Mouse (Mus musculus) embryonic facial prominence, embryonic 14.5 days (tissue): ENCODE data around the gene Trp73. TPM values are rescaled to one million over a fixed set of nuclear protein-coding genes. Genes with fewer than 3 reads are reported as not detected.

ENCODE experiments used
- ATAC-seq: fragments of 200-750 bp; cut with Nextera tagmentation; 2 replicates; pipeline ENCODE4 v1.8.0; 2017; ENCODE audit warnings: low read depth, moderate number of reproducible peaks, moderate TSS enrichment
- DNase-seq: peaks from one replicate; pipeline ENCODE4 v3.0.0-alpha.2; 2015; ENCODE audit warnings: low spot score
- H3K27ac ChIP-seq: fragments of 300-500 bp; sonication (generic); replicated peaks from 2 replicates; pipeline ENCODE4 v1.5.1; 2014; ENCODE audit warnings: low read depth, mild to moderate bottlenecking, low read length, moderate library complexity
- H3K27me3 ChIP-seq: fragments of 300-500 bp; sonication (generic); replicated peaks from 2 replicates; pipeline ENCODE4 v1.6.1; 2014; ENCODE audit warnings: low read length; ENCODE audit not compliant: control insufficient read depth, insufficient read depth
- H3K36me3 ChIP-seq: fragments of 300-500 bp; sonication (generic); 2 replicates; pipeline ENCODE4 v1.6.1; 2014; ENCODE audit warnings: low read length, mixed read lengths; ENCODE audit not compliant: control insufficient read depth, insufficient read depth
- H3K4me1 ChIP-seq: fragments of 300-500 bp; sonication (generic); 2 replicates; pipeline ENCODE4 v1.6.1; 2014; ENCODE audit warnings: antibody characterized with exemption, low read length; ENCODE audit not compliant: control insufficient read depth, insufficient read depth
- H3K4me2 ChIP-seq: fragments of 300-500 bp; sonication (generic); 2 replicates; pipeline ENCODE4 v1.6.1; 2014; ENCODE audit warnings: low read depth, mild to moderate bottlenecking, low read length, moderate library complexity, mixed read lengths
- H3K4me3 ChIP-seq: fragments of 300-500 bp; sonication (generic); 2 replicates; pipeline ENCODE4 v1.5.1; 2014; ENCODE audit warnings: low read depth, mild to moderate bottlenecking, low read length
- H3K9ac ChIP-seq: fragments of 300-500 bp; sonication (generic); 2 replicates; pipeline ENCODE4 v1.6.1; 2014; ENCODE audit warnings: low read depth, mild to moderate bottlenecking, low read length, moderate library complexity, mixed read lengths
- H3K9me3 ChIP-seq: fragments of 300-500 bp; sonication (generic); 2 replicates; pipeline ENCODE4 v1.6.1; 2016; ENCODE audit warnings: low read length; ENCODE audit not compliant: control insufficient read depth
- WGBS: fragments of 180-500 bp; shearing (Covaris S2); extraction: QIAGEN DNeasy Blood & Tissue Kit; methylation state at CpG from one replicate; pipeline ENCODE4 v1.1.7; 2014; 5-methylcytosine and 5-hydroxymethylcytosine counted together
- polyA plus RNA-seq: library from polyadenylated mRNA; unstranded; fragments of >200 nt; fragmentation: Nextera tagmentation; extraction: Ambion mirVana; gene quantifications from 2 replicates; pipeline ENCODE4 v1.2.1, GENCODE M21; 2014

Gene Trp73
- polyA plus RNA-seq, 1 experiment from 2014 or later, result 3.5 TPM

DNA sequence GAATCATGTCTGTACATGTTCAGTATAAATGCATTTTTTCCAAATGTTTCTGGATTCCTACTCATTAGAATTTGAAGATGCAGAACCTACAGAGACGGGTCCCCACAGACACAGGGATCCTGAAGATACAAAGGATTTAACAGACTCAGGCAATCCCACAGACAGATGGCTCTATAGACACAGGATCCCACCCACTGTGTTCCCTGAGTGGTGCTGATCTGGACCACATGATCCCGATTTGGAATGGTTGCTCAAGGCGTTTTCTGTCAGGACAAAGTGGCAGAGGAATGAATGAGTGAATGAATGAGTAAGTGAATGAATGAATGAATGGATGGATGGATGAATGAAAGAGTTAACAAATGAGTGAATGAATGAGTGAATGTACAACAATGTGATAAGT is 54.2 kb downstream of the Trp73 start:
- ATAC-seq (no peak), DNase-seq (no peak)
- Histone ChIP-seq H3K27me3 (peaks cover 20% of the 10 kb centered on the region), H3K4me3 (no peak overlapping the region), H3K27ac (no peak overlapping the region), H3K9ac (no peak overlapping the region), H3K36me3 (no peaks in the 10 kb centered on the region), H3K9me3 (no peaks in the 10 kb centered on the region), H3K4me2 (no peak overlapping the region), H3K4me1 (0 out of 2 replicates have a peak, but pooled peaks cover 4% of the 10 kb centered on the region)
- 50% methylated on average over 3 of the region's 3 CpGs for WGBS

DNA sequence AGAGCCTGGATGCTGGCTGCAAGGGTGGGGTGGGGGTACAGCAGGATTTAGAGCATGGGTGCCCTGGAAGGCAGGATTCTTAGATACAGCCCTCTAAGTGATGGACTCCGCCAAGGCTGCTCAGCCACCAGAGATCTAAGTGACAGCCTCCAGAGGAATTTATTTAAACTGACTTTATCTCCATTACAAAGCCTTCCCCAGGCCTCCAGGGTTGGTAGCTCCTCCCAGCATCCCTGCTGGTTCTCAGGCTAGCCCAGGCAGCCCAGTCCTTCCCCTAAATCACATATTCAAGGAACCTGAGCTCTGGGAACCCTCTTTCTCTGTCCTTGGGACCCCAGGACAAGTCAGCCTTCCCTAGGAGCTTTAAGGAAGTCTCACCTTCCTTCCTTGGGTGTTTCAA is 58.0 kb downstream of the Trp73 start:
- 13% methylated on average over 1 of the region's 1 CpGs for WGBS
- DNase-seq (no peak), ATAC-seq (no peak)
- peaks cover 33% of the 10 kb centered on the region for H3K27me3 ChIP-seq
- H3K36me3 ChIP-seq, result no peaks in the 10 kb centered on the region
- H3K4me3 ChIP-seq, result peak overlapping the region; percentile 33; the same call in 1 of the 2 replicates
- 0 out of 2 replicates have a peak, but pooled peaks cover 4% of the 10 kb centered on the region for H3K4me1 ChIP-seq
- H3K4me2 ChIP-seq, result peak overlapping the region; percentile 43; the same call in 1 of the 2 replicates
- H3K9ac ChIP-seq, result no peak overlapping the region
- no peak overlapping the region; the same call in 1 of the 2 replicates for H3K27ac ChIP-seq
- H3K9me3 ChIP-seq, result no peaks in the 10 kb centered on the region

DNA sequence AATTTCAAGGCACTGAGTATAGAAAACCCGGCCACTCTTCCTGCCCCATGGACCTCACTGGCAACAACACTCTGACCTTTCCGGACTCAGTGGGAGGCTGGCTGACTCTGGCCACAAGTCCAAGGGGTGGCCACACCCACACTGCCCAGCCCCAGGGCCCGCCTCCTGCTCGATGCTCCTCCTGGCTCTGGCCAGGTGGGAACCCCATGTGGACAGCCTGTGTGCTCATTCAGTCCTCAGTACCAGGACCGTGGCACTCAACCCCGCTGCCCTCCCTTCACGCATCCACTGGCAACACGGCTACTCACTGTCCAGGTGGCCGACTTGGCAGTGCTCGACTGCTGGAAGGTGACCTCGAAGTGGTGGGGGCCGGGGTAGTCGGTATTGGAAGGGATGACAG is 59.0 kb downstream of the Trp73 start:
- Histone ChIP-seq H3K4me3 (peak overlapping the region; percentile 33), H3K4me2 (peak overlapping the region; percentile 43), H3K27ac (no peak overlapping the region), H3K9me3 (no peaks in the 10 kb centered on the region), H3K27me3 (peaks cover 33% of the 10 kb centered on the region), H3K4me1 (0 out of 2 replicates have a peak, but pooled peaks cover 4% of the 10 kb centered on the region), H3K36me3 (no peaks in the 10 kb centered on the region), H3K9ac (peak overlapping the region; percentile 51; the same call in 1 of the 2 replicates)
- 4% methylated on average over 13 of the region's 13 CpGs for WGBS
- DNase-seq (no peak), ATAC-seq (no peak)

DNA sequence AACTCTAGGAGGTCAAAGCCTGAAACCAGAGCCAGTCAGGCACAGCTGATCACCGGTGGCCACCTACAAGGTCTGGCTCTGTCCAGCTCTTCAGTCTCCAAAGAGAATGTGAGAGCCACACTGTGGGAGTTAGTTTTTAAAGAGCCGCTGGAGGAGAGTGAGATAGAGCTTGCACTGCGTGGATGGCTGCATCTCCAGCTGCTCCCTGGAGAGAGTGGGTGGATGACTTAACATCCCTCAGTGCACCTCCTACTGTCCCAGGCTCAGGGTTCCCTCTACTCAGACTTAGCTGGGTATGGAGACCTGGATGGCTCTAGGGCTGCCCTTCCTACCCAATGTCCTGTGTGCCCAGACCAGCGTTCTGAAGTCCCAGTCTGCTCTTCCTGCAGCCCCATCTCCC is 59.8 kb downstream of the Trp73 start:
- Histone ChIP-seq H3K36me3 (no peaks in the 10 kb centered on the region), H3K4me1 (0 out of 2 replicates have a peak, but pooled peaks cover 4% of the 10 kb centered on the region), H3K9me3 (no peaks in the 10 kb centered on the region), H3K9ac (no peak overlapping the region), H3K4me2 (peak overlapping the region; percentile 43; the same call in 1 of the 2 replicates), H3K27me3 (peaks cover 33% of the 10 kb centered on the region), H3K4me3 (peak overlapping the region; percentile 33), H3K27ac (no peak overlapping the region)
- DNase-seq (no peak), ATAC-seq (no peak)
- WGBS, result 59% methylated on average over 4 of the region's 4 CpGs

DNA sequence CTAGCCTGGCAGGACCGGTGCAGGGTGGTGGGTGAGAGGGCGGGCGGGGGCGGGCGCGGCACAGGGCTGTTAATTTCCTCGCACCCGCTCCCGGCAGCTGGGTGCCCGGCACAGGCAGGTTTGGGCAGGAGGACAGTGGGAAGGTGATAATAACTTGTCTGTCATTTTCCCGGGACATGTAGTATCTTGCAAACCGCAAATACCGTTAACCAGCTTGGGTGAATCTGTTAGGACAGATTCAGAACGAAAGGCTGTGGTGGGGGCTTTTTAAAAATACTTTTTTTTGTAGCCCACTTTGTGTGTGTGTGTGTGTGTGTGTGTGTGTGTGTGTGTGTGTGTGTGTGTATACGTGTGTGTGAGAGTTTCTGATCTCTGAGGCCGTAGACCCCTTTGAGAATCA is 68.1 kb downstream of the Trp73 start:
- Histone ChIP-seq H3K4me1 (no peaks in the 10 kb centered on the region), H3K4me2 (0 out of 2 replicates have a peak overlapping the region, but pooled peaks have one; percentile 15), H3K4me3 (no peak overlapping the region), H3K9ac (no peak overlapping the region), H3K27ac (no peak overlapping the region), H3K27me3 (peaks cover 31% of the 10 kb centered on the region), H3K9me3 (no peaks in the 10 kb centered on the region), H3K36me3 (no peaks in the 10 kb centered on the region)
- peak; percentile 48; the same call in 1 of the 2 replicates for ATAC-seq
- peak; percentile 72 for DNase-seq
- WGBS, result 26% methylated on average over 10 of the region's 16 CpGs

DNA sequence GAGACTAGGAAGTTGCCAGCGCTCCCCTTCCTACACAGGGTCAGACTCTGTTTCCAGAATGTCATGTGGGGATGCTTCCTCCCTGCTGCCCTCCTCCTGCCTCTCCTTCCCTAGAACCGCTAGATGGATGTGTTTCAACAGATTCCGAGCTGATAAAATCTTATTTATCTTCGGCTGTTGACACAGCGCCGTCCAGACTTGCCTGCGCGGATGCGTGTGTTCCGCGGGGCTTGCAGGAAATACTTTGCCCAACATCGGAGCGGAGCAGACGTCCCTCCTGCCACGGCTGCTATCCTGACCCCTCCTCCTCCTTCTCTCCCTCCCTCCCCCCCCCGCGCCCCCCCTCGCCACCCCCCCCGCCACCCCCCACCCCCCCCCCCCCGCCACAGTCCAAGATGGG is 68.5 kb downstream of the Trp73 start:
- 1% methylated on average over 14 of the region's 20 CpGs for WGBS
- peaks cover 31% of the 10 kb centered on the region for H3K27me3 ChIP-seq
- H3K36me3 ChIP-seq, result no peaks in the 10 kb centered on the region
- no peak overlapping the region for H3K4me3 ChIP-seq
- H3K9me3 ChIP-seq, result no peaks in the 10 kb centered on the region
- DNase-seq (peak; percentile 60), ATAC-seq (0 out of 2 replicates have a peak, but pooled peaks have one; percentile 38)
- H3K27ac ChIP-seq, result no peak overlapping the region
- no peaks in the 10 kb centered on the region for H3K4me1 ChIP-seq
- no peak overlapping the region for H3K9ac ChIP-seq
- 0 out of 2 replicates have a peak overlapping the region, but pooled peaks have one; percentile 15 for H3K4me2 ChIP-seq

DNA sequence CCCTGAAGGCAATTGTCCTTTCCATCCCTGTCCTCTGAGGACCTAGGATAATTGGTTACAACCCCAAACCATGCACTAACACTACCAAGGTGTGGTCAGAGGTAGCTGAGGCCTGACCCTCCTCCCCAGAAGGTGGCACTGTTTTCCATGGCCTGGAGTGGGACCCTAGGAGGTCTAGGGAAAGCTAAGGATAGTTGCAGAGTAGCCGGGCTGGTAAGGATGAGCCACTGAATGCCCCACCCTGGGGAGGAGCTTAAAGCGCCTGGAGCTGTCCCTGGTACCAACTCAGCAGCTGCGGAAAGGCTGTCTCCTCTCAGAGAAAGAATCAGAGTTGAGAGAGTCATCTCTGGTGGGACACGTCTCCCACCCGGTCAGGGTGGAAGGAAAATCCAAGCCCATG is 69.1 kb downstream of the Trp73 start:
- Histone ChIP-seq H3K27me3 (peaks cover 31% of the 10 kb centered on the region), H3K4me2 (no peak overlapping the region), H3K4me1 (no peaks in the 10 kb centered on the region), H3K36me3 (no peaks in the 10 kb centered on the region), H3K9me3 (no peaks in the 10 kb centered on the region), H3K27ac (0 out of 2 replicates have a peak overlapping the region, but pooled peaks have one; percentile 21), H3K9ac (no peak overlapping the region), H3K4me3 (no peak overlapping the region)
- DNase-seq (peak; percentile 77), ATAC-seq (peak; percentile 54; the same call in 1 of the 2 replicates)
- WGBS, result 2% methylated on average over 5 of the region's 5 CpGs

DNA sequence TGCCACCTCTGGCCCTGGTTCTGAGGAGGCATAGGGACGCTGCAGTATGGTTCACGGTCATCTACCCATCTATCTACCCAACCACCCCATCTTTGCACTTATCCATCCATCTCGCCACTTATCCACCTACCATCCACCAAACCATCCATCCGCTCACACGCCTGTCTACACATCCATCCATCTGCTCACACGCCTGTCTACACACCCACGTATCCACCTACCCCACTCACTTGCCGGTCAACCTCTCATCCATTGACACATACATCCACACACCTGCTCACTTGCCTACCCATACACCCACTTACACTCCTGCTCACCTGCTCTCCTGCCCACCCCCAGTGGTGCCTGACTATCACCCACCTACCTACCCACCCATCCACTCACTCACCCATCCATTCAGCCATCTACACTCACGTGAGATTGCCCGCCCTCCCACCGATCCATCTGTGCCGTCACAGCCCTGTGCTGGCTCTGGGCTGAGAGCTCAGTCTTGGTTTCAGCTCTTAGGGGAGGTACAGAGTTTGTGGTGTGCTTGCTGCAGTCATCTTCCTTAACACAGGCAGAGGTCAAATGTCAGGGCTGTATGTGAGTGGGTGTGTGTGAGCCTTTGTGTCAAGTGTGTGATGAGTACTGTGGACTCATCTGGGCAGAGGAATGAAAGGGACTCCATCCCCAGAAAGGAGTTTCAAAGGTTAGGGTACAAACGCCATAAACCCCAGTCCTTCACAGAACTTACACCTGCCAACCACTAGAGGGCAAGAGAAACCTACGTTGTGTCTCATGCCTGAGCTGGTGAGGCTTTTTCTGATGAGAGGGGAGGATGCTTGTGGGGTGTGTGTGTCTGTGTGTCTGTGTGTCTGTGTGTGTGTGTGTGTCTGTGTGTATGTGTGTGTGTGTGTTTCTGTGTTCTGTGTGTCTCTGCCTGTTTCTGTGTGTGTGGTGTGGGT is 74.9 kb downstream of the Trp73 start:
- H3K4me1 ChIP-seq, result no peaks in the 10 kb centered on the region
- H3K4me3 ChIP-seq, result no peak overlapping the region
- WGBS, result 54% methylated on average over 14 of the region's 14 CpGs
- peak; percentile 78 for DNase-seq
- peak; percentile 78 for ATAC-seq
- H3K4me2 ChIP-seq, result no peak overlapping the region
- H3K9me3 ChIP-seq, result no peaks in the 10 kb centered on the region
- no peaks in the 10 kb centered on the region for H3K36me3 ChIP-seq
- peaks cover under 1% of the 10 kb centered on the region; the same call in 1 of the 2 replicates for H3K27me3 ChIP-seq
- peak overlapping the region; percentile 19; the same call in 1 of the 2 replicates for H3K9ac ChIP-seq
- no peak overlapping the region for H3K27ac ChIP-seq
